Mouse (Mus musculus) natural killer cell, adult 2 months (primary cell): ENCODE data around the gene Fam227b.

Experiments used
- DNase-seq, 2 experiments: peaks; one replicate each; pipeline ENCODE4 v3.0.0; 2022; ENCODE audit warnings: low spot score in 2 of 2

Fam227b gene

DNA sequence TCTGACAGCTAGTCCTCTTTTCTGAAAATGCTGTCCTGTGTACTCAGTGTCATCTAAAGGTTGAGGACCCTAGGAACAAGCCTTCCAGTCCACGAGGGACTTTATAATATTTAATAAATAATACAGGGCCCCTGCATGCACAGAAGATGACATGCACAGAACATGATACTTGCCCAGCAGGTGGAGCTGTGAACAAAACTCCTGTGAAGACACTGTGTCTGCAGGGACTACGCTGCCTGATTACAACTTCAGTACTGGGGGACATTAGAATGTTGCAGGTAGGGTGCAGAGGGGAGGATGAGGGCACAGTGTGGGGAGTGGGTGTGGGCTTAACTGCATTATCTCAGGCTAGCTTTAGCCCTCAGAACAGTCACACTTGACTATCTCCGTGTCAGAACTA is 145.7 kb downstream of the Fam227b start:
- DNase-seq = peak in 1 of 2 experiments; percentile 7

DNA sequence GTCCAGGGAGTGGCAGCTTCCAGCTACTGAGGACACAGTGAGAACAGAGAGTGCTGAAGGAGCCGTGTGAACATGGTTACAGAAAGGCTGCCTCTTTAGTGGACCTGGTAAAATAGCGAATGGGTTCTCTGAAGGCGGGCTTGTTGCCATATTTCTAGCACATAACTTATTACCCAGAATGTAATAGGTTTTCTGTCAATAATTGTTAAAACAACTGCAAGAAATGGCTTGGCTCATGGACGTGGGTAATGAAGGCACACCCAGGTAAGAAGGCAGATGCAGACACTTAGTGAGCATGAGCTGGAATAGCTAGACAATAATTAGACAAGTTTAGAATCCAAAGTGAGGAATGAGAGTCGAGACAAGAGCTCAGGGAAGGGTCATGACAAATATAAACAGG is 149.5 kb downstream of the Fam227b start:
- DNase-seq = no peak

DNA sequence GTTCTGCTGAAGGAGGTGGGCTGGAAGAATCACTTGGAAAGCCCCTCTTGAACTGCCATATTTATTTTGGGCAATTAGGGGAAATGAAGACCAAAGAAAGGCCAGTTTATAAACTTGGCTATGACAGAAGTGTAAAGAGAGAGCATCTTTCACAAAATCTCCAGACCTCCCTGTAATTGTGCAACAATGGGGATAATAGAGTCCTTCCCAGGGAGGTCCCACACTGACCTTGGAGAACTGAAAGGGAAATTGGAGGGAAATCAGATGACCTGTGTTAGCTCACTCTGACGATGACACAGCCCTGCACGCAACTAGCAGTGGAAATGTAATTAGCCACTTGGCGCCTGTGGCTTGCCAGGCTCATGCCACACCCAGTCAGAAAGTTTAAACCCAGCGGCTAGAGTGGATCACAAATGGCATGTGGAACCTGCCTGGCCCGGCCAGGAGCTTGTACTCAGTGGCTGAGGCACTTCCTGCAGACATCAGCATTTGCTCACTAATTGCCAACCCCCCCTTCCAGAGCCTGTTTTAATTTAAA is 175.9 kb downstream of the Fam227b start:
- DNase-seq = no peak

DNA sequence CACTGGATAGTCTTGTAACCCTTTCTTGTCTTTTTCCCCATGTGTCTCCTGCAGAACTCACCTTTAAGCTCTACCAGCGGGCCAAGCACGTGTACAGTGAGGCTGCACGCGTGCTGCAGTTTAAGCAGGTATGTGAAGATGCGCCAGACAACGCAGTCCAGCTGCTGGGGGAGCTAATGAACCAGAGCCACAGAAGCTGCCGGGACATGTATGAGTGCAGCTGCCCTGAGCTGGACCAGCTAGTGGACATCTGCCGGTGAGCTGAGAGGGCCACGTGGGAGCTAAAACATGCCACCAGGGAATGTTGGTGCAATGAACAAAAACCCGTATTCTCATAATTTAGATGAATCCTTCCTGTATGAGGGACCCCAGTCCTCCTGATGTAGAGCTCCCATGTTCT is 176.6 kb downstream of the Fam227b start:
- no peak for DNase-seq

DNA sequence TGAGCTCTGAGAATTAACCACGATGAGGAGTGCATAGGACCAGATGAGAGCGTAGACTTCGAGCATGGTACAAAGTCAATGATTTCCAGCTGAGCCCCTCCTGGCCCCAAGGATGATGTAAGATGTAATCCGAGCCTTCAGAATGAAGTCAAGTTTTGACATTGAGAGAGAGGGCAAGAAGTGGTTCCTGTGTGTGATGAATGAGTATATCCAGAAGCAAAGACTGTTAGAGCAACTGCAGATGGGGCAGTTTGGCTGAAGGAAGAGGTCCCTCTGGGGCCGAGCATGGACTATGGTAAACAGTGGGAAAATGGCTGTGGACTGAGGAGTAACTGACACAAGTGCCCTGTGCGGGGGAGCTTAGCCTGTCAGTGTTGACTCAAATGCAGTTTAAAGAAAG is 178.6 kb downstream of the Fam227b start:
- no peak for DNase-seq

DNA sequence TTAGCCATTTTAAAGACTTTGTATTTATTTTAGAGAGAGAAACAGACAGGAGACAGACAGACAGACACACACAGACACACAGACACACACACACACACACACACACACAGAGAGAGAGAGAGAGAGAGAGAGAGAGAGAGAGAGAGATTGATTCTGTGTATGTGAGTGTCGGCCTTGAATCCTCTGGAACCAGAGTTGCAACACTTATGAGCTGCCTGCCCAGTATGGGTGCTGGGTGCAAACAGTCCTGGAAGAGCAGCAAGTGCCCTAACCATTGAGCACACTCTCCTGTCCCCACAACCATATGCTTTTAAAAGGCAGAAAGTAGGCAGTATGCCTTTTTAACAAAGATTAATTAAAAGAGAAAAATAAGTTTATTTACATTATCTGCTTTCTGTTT is 183.0 kb downstream of the Fam227b start:
- DNase-seq = no peak

DNA sequence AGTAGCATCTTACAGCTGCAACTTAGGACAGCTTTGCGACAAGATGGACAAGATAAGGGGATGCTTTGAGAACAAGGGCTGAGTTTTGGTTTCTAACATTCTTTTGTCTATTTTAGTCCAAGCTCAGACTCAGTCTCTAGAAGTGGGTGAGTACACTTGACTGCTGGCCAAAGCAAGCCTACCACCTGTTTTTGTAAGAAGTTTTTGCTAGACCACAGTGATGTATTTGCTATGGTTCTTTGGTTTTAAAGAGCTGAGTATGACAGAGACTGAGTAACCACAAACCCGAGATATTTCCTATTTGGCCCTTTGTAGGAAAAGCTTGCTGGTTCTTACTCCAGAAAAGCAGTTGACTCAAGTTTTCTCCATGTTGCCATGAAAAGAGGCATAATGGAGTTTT is 203.6 kb downstream of the Fam227b start:
- DNase-seq = no peak

DNA sequence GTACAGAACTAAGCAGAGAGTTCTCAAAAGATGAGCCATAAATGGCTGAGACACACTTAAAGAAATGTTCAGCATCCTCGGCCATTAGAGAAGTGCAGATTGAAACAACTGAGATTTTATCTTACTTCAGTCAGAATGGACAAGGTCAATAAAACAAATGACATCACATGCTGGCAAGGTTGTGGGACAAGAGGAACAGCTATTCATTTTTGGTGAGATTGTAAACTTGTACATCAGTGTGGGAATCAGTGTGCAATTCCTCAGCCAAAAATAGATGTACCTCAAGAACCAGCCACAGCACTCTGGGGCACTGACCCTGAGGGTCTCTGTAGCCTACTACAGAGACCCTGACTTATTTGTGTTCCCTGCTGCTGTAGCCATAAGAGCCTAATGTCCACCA is 208.5 kb downstream of the Fam227b start:
- no peak for DNase-seq

DNA sequence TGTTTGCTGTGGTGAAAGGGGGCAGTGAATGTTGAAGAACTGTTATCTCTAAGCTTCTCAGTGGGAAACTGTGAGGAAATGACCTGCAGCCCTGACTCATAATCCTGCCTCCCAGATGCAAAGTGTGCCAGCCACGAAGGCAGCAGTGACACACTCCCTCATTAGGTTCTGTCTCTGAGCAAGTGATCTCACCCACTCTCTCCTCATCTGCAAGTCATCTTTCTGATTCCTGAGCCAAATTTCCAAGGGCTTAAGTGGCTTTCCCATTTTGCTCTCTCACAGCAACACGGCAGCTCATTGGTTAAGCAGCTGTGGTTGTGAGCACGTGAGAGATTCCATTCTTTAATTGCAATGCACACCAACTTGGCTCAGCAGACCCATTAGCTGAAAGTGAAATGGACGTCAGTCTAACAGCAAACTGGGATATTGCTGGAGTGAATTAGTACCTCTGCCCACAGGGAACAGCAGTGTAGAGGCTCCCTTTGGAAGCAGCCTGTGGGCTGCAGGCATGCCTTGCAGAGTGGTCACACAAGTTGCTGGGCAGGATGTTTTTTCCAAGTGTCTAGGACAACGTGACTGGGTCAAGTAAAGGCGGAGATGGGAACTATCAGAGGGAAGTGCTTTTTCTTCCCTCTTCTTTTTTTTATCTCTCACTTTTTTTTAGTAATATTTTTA is 210.6 kb downstream of the Fam227b start:
- DNase-seq = no peak

DNA sequence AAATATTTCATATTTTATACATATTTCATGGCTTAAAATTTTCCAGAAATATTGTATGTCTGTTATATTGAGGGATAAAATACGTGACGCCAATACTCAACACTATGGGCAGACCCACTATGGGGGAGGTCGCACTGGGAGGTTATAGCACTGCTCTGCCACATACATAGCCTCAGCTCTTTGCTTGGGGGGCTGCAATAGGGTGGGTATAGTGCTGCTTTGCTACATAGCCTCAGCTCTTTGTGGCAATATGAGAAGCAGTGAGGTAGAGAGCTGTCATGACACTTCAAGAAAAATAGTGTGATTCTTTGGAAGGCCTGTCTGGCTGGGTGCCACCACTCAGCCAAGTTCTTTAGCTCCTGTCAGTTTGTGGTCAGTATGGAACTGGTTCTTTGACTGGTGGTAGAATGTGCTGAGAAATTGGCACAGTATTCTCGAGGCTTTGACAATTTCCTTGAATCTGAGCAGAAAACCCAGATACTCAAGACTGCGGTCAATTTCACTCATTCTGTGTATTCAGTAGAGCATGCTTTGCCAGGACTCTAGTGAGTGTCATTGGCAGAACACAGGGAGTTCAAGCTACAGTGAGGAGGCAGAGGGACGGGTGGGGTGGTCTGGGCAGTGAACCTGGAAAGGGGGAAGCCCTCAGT is 212.7 kb downstream of the Fam227b start:
- DNase-seq = no peak

DNA sequence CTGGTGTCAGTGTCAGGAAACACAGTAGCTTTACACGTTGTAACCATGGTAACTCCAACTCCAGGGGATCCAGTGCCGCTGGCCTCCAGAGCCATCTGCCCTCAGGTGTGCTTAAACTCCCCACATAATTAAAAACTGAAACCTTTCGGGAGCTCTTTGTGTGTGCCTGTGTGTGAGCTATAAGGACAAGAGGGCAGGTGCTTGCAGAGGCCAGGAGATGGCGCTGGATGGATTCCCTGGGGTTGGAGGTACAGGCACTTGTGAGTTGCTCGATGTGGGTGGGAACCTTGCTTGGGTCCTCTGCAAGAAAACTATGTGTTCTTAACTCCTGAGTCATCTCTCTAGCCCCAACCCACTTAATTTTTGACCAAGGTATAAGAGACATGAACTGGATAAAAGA is 215.4 kb downstream of the Fam227b start:
- no peak for DNase-seq

DNA sequence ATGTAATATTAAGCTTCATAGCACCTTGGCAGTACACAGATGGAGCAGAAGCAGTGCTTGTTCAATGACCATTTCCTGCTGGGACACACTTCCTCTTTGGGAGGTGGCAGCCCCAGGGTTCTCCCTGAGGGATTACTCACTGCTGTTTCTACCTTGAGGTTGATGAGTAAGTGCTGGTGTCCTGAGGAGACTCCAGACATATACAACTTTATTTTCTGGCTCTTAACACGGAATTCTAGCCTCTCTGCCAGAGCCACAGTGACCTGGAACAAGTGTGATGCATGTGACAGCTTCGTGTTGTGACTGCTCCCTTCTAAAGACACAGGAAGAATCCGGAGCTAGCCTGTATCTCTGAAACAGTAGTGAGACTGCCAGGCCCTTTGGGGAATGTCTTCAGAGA is 217.8 kb downstream of the Fam227b start:
- no peak for DNase-seq
